Mouse (Mus musculus) stomach, embryonic 16.5 days (tissue): ENCODE results near the gene Mbtps1. TPM values are rescaled to one million over a fixed set of nuclear protein-coding genes. Genes with fewer than 3 reads are reported as not detected.
A peak's percentile ranks its signal among the peaks of the same experiment; 100 is the strongest.

ENCODE experiments used
- ATAC-seq: fragments of 200-750 bp; cut with Nextera tagmentation; 2 replicates; pipeline ENCODE4 v1.8.0; 2017; ENCODE audit warnings: moderate number of reproducible peaks, moderate TSS enrichment; ENCODE audit not compliant: insufficient read depth, low FRiP score
- H3K27ac ChIP-seq: fragments of 300-500 bp; sonication (generic); 2 replicates; pipeline ENCODE4 v1.5.1; 2014; ENCODE audit warnings: low read length
- H3K27me3 ChIP-seq: fragments of 300-500 bp; sonication (generic); 2 replicates; pipeline ENCODE4 v1.6.1; 2014; ENCODE audit warnings: low read length, control low read depth, mixed read lengths; ENCODE audit not compliant: control insufficient read depth, insufficient read depth
- H3K36me3 ChIP-seq: fragments of 300-500 bp; sonication (generic); 2 replicates; pipeline ENCODE4 v1.6.1; 2014; ENCODE audit warnings: low read length; ENCODE audit not compliant: control insufficient read depth, insufficient read depth
- H3K4me1 ChIP-seq: fragments of 300-500 bp; sonication (generic); 2 replicates; pipeline ENCODE4 v1.6.1; 2014; ENCODE audit warnings: low read length, control low read depth, mixed read lengths; ENCODE audit not compliant: control insufficient read depth, insufficient read depth
- H3K4me2 ChIP-seq: fragments of 300-500 bp; sonication (generic); 2 replicates; pipeline ENCODE4 v1.6.1; 2014; ENCODE audit warnings: low read depth, low read length, mixed read lengths
- H3K4me3 ChIP-seq: fragments of 300-500 bp; sonication (generic); replicated peaks from 2 replicates; pipeline ENCODE4 v1.5.1; 2014; ENCODE audit warnings: mild to moderate bottlenecking, low read length
- H3K9ac ChIP-seq: fragments of 300-500 bp; sonication (generic); 2 replicates; pipeline ENCODE4 v1.6.1; 2014; ENCODE audit warnings: low read length
- H3K9me3 ChIP-seq: fragments of 300-500 bp; sonication (generic); replicated peaks from 2 replicates; pipeline ENCODE4 v1.6.1; 2016; ENCODE audit warnings: low read length, control low read depth; ENCODE audit not compliant: control insufficient read depth
- WGBS: fragments of 180-500 bp; shearing (Covaris S2); extraction: QIAGEN DNeasy Blood & Tissue Kit; methylation state at CpG from one replicate; pipeline ENCODE4 v1.1.7; 2014; 5-methylcytosine and 5-hydroxymethylcytosine counted together
- polyA plus RNA-seq: library from polyadenylated mRNA; unstranded; fragments of >200 nt; fragmentation: Nextera tagmentation; extraction: Ambion mirVana; gene quantifications from 2 replicates; pipeline ENCODE4 v1.2.1, GENCODE M21; 2015

Mbtps1 gene
- polyA plus RNA-seq, 1 experiment from 2014 or later = 108 TPM

- 60% methylated on average over 7 of the region's 7 CpGs for WGBS
- H3K27ac ChIP-seq = peak overlapping the region; percentile 43; the same call in 1 of the 2 replicates
These were observed 9.9 kb downstream of the Mbtps1 start for GRCm38 (mm10) chr8:119548560-119549113.

GRCm38 (mm10) chr8:119547019-119547691 is 11.4 kb downstream of the Mbtps1 start:
- Histone ChIP-seq H3K4me2 (no peak overlapping the region), H3K36me3 (peaks cover 13% of the 10 kb centered on the region; the same call in 1 of the 2 replicates), H3K4me3 (no peak overlapping the region), H3K9ac (no peak overlapping the region), H3K27ac (peak overlapping the region; percentile 66; the same call in 1 of the 2 replicates), H3K27me3 (no peaks in the 10 kb centered on the region), H3K4me1 (peaks cover 13% of the 10 kb centered on the region), H3K9me3 (no peaks in the 10 kb centered on the region)
- WGBS = 54% methylated on average over 18 of the region's 18 CpGs
- peak; percentile 56; the same call in 1 of the 2 replicates for ATAC-seq

More at GRCm38 (mm10) chr8:119548560-119549113, 9.9 kb downstream of the Mbtps1 start:
- Histone ChIP-seq H3K36me3 (peaks cover 10% of the 10 kb centered on the region; the same call in 1 of the 2 replicates), H3K27me3 (no peaks in the 10 kb centered on the region), H3K9ac (no peak overlapping the region), H3K4me2 (no peak overlapping the region), H3K9me3 (no peaks in the 10 kb centered on the region), H3K4me3 (no peak overlapping the region), H3K4me1 (peaks cover 21% of the 10 kb centered on the region)
- no peak for ATAC-seq

GRCm38 (mm10) chr8:119545791-119546190 is 12.7 kb downstream of the Mbtps1 start:
- Histone ChIP-seq H3K9me3 (no peaks in the 10 kb centered on the region), H3K4me1 (peaks cover 13% of the 10 kb centered on the region), H3K4me2 (no peak overlapping the region), H3K36me3 (peaks cover 15% of the 10 kb centered on the region), H3K9ac (no peak overlapping the region), H3K27me3 (no peaks in the 10 kb centered on the region), H3K27ac (peak overlapping the region; percentile 29; the same call in 1 of the 2 replicates), H3K4me3 (no peak overlapping the region)
- WGBS = 91% methylated on average over 6 of the region's 6 CpGs
- ATAC-seq = no peak

- Histone ChIP-seq H3K27me3 (no peaks in the 10 kb centered on the region), H3K4me2 (no peak overlapping the region), H3K4me3 (no peak overlapping the region), H3K4me1 (peaks cover 10% of the 10 kb centered on the region), H3K9me3 (no peaks in the 10 kb centered on the region), H3K9ac (0 out of 2 replicates have a peak overlapping the region, but pooled peaks have one; percentile 20), H3K27ac (peak overlapping the region; percentile 29; the same call in 1 of the 2 replicates), H3K36me3 (peaks cover 18% of the 10 kb centered on the region)
- no peak; the same call in 1 of the 2 replicates for ATAC-seq
- WGBS = 70% methylated on average over 6 of the region's 6 CpGs
These were observed 13.4 kb downstream of the Mbtps1 start for GRCm38 (mm10) chr8:119545180-119545579.

- Histone ChIP-seq H3K4me1 (peaks cover 8% of the 10 kb centered on the region; the same call in 1 of the 2 replicates), H3K4me3 (no peak overlapping the region), H3K27ac (no peak overlapping the region), H3K27me3 (no peaks in the 10 kb centered on the region), H3K9me3 (no peaks in the 10 kb centered on the region), H3K9ac (no peak overlapping the region), H3K36me3 (peaks cover 22% of the 10 kb centered on the region), H3K4me2 (no peak overlapping the region)
- WGBS = 81% methylated on average over 3 of the region's 3 CpGs
- ATAC-seq = no peak
These were observed 13.9 kb downstream of the Mbtps1 start for GRCm38 (mm10) chr8:119544606-119545005.

GRCm38 (mm10) chr8:119531973-119532372 is 26.6 kb downstream of the Mbtps1 start:
- H3K9ac ChIP-seq = no peak overlapping the region
- peaks cover 46% of the 10 kb centered on the region for H3K36me3 ChIP-seq
- no peaks in the 10 kb centered on the region for H3K4me1 ChIP-seq
- no peak overlapping the region for H3K4me3 ChIP-seq
- H3K4me2 ChIP-seq = no peak overlapping the region
- no peak overlapping the region for H3K27ac ChIP-seq
- no peak for ATAC-seq
- no peaks in the 10 kb centered on the region for H3K9me3 ChIP-seq
- H3K27me3 ChIP-seq = no peaks in the 10 kb centered on the region
- 90% methylated on average over 9 of the region's 9 CpGs for WGBS

GRCm38 (mm10) chr8:119531397-119531796 is 27.1 kb downstream of the Mbtps1 start:
- Histone ChIP-seq H3K4me2 (no peak overlapping the region), H3K9me3 (no peaks in the 10 kb centered on the region), H3K27ac (no peak overlapping the region), H3K9ac (no peak overlapping the region), H3K4me3 (no peak overlapping the region), H3K4me1 (no peaks in the 10 kb centered on the region), H3K36me3 (peaks cover 40% of the 10 kb centered on the region), H3K27me3 (no peaks in the 10 kb centered on the region)
- WGBS = 85% methylated on average over 3 of the region's 3 CpGs
- no peak for ATAC-seq

- Histone ChIP-seq H3K9me3 (no peaks in the 10 kb centered on the region), H3K4me1 (no peaks in the 10 kb centered on the region), H3K36me3 (peaks cover 38% of the 10 kb centered on the region), H3K27ac (no peak overlapping the region), H3K4me2 (no peak overlapping the region), H3K4me3 (no peak overlapping the region), H3K27me3 (no peaks in the 10 kb centered on the region), H3K9ac (no peak overlapping the region)
- WGBS = 73% methylated on average over 6 of the region's 6 CpGs
- no peak for ATAC-seq
These were observed 27.6 kb downstream of the Mbtps1 start for GRCm38 (mm10) chr8:119530937-119531336.

GRCm38 (mm10) chr8:119528762-119529161 is 29.8 kb downstream of the Mbtps1 start:
- Histone ChIP-seq H3K9ac (no peak overlapping the region), H3K27me3 (no peaks in the 10 kb centered on the region), H3K4me1 (no peaks in the 10 kb centered on the region), H3K36me3 (peaks cover 41% of the 10 kb centered on the region), H3K27ac (no peak overlapping the region), H3K4me3 (no peak overlapping the region), H3K4me2 (no peak overlapping the region), H3K9me3 (no peaks in the 10 kb centered on the region)
- 93% methylated on average over 7 of the region's 7 CpGs for WGBS
- no peak for ATAC-seq
